15 mouse cellular contexts compared by ENCODE assay signal in genomic region chr8:75215046-75215445, GRCm38 (mm10). TPM values are rescaled to one million over a fixed set of nuclear protein-coding genes. Genes with fewer than 3 reads are reported as not detected.
DNase-seq lines count a peak whose midpoint lies in the region; ATAC-seq lines count a peak whose summit lies in the region.
"Had no signal": no experiment of that assay in that cellular context is flagged by ENCODE, and none has a peak within 500 bp of the region (broad histone marks: within the 10 kb centered on the region; RNA-seq: fewer than 3 reads in every experiment).

No protein-coding gene starts in this region.

- no peak overlapping the region for H3K9ac ChIP-seq in kidney, embryonic 16.5 days (replicated peaks; ENCODE audit: low read length)
- no peak overlapping the region for H3K9ac ChIP-seq in forebrain, embryonic 15.5 days (replicated peaks)
- H3K9ac ChIP-seq: forebrain, postnatal 0 days; lung, embryonic 15.5 days; midbrain, embryonic 13.5 days had no signal

- H3K27me3 ChIP-seq in kidney, embryonic 16.5 days (ENCODE audit: insufficient read depth, low read length), result peaks cover 30% of the 10 kb centered on the region
- H3K27me3 ChIP-seq in forebrain, embryonic 15.5 days, result peaks cover 44% of the 10 kb centered on the region

- no peak overlapping the region for H3K4me3 ChIP-seq in kidney, embryonic 16.5 days (ENCODE audit: low read length)
- no peak overlapping the region for H3K4me3 ChIP-seq in forebrain, embryonic 15.5 days
- H3K4me3 ChIP-seq: embryonic facial prominence, embryonic 10.5 days; hindbrain, embryonic 10.5 days; limb, embryonic 10.5 days; lung, embryonic 15.5 days; midbrain, embryonic 13.5 days had no signal

- ATAC-seq in cerebellum, adult (ENCODE audit: insufficient number of reproducible peaks, low FRiP score, low TSS enrichment), result no peak
- no peak for ATAC-seq in kidney, embryonic 16.5 days (ENCODE audit: low FRiP score, low TSS enrichment)
- no peak for ATAC-seq in forebrain, embryonic 15.5 days (replicated peaks)
- ATAC-seq: forebrain, postnatal 0 days; midbrain, embryonic 13.5 days had no signal

- peaks cover 21% of the 10 kb centered on the region for H3K4me1 ChIP-seq in kidney, embryonic 16.5 days (ENCODE audit: insufficient read depth, low read length)
- H3K4me1 ChIP-seq in forebrain, embryonic 15.5 days, result peaks cover 14% of the 10 kb centered on the region

- H3K4me2 ChIP-seq in kidney, embryonic 16.5 days (replicated peaks; ENCODE audit: low read depth, low read length), result 0 out of 2 replicates have a peak overlapping the region, but pooled peaks have one; percentile 97
- no peak overlapping the region for H3K4me2 ChIP-seq in forebrain, embryonic 15.5 days (replicated peaks)
- H3K4me2 ChIP-seq: midbrain, embryonic 13.5 days had no signal

- peak; percentile 51 for DNase-seq in cerebellum, adult 11 months
- DNase-seq in kidney, adult 8-10 months, result no peak
- peak; percentile 29 for DNase-seq in NIH3T3 (ENCODE audit: low read depth)
- peak; percentile 52 to 72 for DNase-seq in cerebellum, postnatal 25 days
- DNase-seq in embryo, embryonic 10.5 days (ENCODE audit: low spot score), result no peak
- DNase-seq: forebrain, postnatal 0 days; kidney, postnatal 14 days had no signal

- H3K36me3 ChIP-seq in kidney, embryonic 16.5 days (ENCODE audit: insufficient read depth, low read length), result no peaks in the 10 kb centered on the region
- no peaks in the 10 kb centered on the region for H3K36me3 ChIP-seq in forebrain, embryonic 15.5 days
- H3K36me3 ChIP-seq: embryonic facial prominence, embryonic 10.5 days; hindbrain, embryonic 10.5 days; limb, embryonic 10.5 days; lung, embryonic 15.5 days; midbrain, embryonic 13.5 days had no signal

- WGBS in kidney, embryonic 16.5 days, result 56% methylated on average over 1 of the region's 1 CpGs
- WGBS in forebrain, embryonic 15.5 days, result 74% methylated on average over 1 of the region's 1 CpGs

- H3K9me3 ChIP-seq in kidney, embryonic 16.5 days (ENCODE audit: low read length), result no peaks in the 10 kb centered on the region
- no peaks in the 10 kb centered on the region for H3K9me3 ChIP-seq in forebrain, embryonic 15.5 days
- H3K9me3 ChIP-seq: embryonic facial prominence, embryonic 10.5 days; hindbrain, embryonic 10.5 days; limb, embryonic 10.5 days; lung, embryonic 15.5 days; midbrain, embryonic 13.5 days had no signal

- no peak overlapping the region for H3K27ac ChIP-seq in kidney, embryonic 16.5 days (ENCODE audit: low read length)
- no peak overlapping the region for H3K27ac ChIP-seq in forebrain, embryonic 15.5 days (replicated peaks)
- H3K27ac ChIP-seq: embryonic facial prominence, embryonic 10.5 days; hindbrain, embryonic 10.5 days; limb, embryonic 10.5 days; lung, embryonic 15.5 days; midbrain, embryonic 13.5 days had no signal

RNA-seq across cellular contexts. Expression of gene Rasd2, which starts 1.3 kb away (rescaled TPM):
- 2.1 and 2.3 TPM in 2 replicates for polyA plus RNA-seq in kidney, embryonic 16.5 days (2015; fragmentation: Nextera tagmentation; extraction: Ambion mirVana)
- polyA plus RNA-seq in forebrain, embryonic 15.5 days (2015; fragmentation: Nextera tagmentation; extraction: Ambion mirVana), result 0.80 and 1.4 TPM in 2 replicates

Comparison
In these comparisons a context has a peak if more than half of its experiments do, and no peak if none do; other contexts are left out.
1. DNase-seq: peak in cerebellum, adult 11 months (single experiment), NIH3T3 (single experiment) and cerebellum, postnatal 25 days (2 of 2); none in kidney, adult 8-10 months (0 of 2) and embryo, embryonic 10.5 days (single experiment).